Mouse (Mus musculus) gastrocnemius, adult 8-10 months (tissue): ENCODE measurements at regions not wholly inside any gene's neighbourhood (a gene's known extent, or its start where the extent isn't known, plus 50 kb on each side); places are given as distances from the start of the nearest gene placed in this dataset.

ENCODE experiments used
- DNase-seq, 2 experiments: peaks; one replicate each; pipeline ENCODE4 v3.0.0; 2022; ENCODE audit warnings: low spot score in 2 of 2

- DNase-seq, result no peak
Measured at GRCm38 (mm10) chr10:17511779-17512335, 211.2 kb upstream of the Cited2 start.

- DNase-seq, result no peak
Measured at GRCm38 (mm10) chr10:17512487-17512886, 210.5 kb upstream of the Cited2 start.

DNA sequence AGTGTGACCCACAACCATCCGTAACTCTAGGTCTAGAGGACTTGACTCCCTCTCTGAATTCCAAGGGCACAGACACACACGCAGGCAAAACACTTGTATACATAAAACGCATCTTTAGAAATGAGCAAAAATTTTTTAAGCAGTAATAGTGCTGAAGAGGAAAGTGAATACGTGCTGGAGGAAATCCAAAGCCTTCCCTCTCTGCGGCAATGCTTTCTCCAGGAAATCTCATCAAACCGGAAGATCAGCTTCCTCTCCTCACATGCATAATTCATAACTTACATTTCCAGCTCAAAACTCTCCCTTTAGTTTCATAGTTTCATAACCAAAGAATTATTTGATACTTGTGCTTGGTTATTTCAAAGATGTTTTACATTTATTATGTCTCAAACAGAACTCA lies 209.3 kb upstream of the Cited2 start:
- DNase-seq, result no peak

DNA sequence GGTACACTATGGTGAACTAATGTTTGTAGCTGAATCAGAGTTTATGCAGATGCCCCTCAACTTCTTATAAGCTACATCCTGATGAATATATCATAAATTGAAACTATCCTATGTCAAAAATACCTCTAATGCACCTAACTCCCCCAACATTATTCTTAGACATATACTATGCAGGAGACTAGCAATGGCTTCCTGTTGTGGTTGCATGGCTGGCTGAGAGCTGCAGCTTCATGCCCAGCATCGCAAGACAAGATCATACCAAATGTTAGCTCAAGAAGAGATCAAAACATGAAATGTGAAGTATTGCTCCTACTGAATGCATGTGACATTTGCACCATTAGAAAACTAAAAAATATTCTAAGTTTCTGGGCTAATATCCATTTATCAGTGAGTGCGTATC lies 206.9 kb upstream of the Cited2 start:
- DNase-seq, result no peak

- no peak for DNase-seq
Measured at GRCm38 (mm10) chr10:17518423-17519175, 204.4 kb upstream of the Cited2 start.

DNA sequence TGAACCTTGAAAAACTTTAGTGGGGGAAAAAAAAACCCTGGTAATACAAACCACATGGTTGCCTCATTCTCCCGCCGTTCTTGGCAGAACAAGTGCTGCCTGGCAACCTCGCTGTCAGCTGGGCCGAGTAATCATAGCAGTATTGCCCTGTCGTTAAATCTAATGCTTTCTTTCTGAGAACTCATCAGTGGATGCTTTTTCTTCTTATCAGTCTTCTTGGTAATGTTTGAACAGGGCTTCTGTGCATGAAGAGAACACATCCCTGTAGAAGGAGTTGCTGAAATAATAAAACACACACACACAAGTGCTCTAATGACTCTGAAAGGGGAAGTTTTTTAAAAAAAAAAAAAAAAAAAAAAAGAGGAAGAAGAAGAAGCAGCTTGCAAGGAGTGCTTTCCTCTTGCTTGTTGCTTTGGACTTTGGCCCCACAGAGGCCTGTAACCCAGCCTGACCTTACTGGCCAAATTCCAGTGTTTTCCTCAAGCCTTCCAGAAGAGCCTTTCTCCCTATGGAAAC lies 200.9 kb upstream of the Cited2 start:
- peak; percentile 70 to 74 for DNase-seq

- no peak for DNase-seq
Measured at GRCm38 (mm10) chr10:17523558-17524328, 199.3 kb upstream of the Cited2 start.

GRCm38 (mm10) chr10:17527151-17527737 lies 195.8 kb upstream of the Cited2 start:
- DNase-seq, result no peak

GRCm38 (mm10) chr10:17528116-17528515 lies 194.9 kb upstream of the Cited2 start:
- DNase-seq, result no peak

GRCm38 (mm10) chr10:17528846-17529245 lies 194.2 kb upstream of the Cited2 start:
- no peak for DNase-seq

DNA sequence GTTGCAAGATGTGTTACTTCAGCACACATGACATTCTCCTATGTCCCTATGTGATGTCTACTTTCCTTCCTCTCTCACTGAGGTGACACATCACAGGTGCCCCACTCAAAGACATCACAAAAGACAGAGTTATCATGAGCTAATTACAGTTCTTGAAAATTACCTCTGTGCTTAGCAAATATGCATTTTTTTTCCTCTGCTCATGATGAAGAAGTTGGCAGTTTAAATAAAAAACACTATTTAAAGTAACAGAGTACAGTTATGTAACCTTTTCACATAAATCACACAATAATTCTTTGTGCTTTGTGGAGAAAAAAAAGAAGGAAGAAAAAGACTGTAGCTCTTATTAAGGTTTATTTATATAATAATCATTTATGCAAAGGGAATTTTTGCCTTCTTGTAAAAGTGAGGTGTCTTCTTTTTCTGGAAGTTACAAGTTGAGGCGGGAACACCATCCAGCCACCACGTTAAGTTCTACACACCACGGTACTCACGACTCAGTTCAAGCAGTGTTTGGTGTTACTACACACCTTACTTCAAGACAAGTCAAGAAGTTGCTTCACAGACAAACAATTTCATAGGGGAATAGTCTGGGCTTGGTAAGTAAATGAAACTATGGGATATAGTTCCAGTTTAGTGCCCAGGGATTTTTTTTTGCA lies 193.0 kb upstream of the Cited2 start:
- no peak for DNase-seq

DNA sequence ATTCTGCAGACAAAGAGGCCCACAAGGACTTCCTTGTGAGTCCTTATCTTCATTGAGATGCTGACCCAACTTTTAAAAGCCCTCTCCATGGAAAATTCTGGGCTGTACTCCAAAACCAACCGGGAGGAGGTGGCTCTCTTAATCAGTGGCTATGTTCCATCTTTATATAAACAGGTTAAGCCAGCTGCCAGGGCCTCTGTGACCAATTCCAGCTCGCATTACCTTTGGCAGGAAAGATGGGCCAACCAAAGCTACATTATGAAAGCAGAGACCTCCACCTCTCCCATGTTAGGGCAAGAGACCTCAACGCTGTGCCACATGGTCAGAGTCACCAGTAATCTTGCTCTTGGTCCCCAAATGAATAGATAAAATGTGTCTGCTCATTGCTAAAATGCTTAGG lies 192.0 kb upstream of the Cited2 start:
- DNase-seq, result no peak

GRCm38 (mm10) chr10:17538944-17539533 lies 184.0 kb upstream of the Cited2 start:
- DNase-seq, result no peak

- no peak for DNase-seq
Measured at GRCm38 (mm10) chr10:17540404-17541375, 182.3 kb upstream of the Cited2 start.

DNA sequence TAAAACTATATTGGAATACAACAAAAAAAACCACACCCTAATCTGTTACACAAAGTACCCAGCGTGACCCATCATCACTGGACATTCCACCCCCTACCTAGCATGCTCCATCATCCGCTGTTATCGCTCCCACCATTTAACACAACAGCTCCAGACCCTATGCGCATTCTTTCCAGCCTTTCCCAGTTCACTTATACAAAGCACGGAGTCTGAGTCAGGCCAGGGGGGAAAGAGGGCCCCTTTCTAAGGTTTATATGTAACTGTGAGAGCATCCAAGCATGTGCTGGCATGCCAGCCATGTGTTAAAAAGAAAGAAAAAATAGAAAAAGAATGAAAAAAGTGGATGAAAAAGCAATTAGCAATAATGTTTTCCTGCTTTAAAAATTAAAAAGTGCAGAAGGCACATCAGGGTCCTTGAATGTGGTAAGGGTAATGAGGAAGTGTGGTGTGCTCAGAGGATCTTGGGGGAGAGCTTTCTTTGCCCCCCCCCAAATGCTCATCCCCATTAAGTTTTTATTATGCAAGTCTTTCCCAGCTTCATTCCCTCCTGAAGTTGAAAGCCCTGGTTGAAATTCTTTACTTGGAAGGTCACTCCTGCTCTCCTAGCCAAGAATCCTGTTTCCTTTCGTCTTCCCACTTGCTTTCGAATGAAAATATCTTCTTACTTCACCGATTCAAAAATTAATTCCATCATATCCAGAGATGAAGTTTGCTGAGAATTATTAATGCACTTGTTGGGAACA lies 180.7 kb upstream of the Cited2 start:
- DNase-seq, result no peak

- DNase-seq, result no peak
Measured at GRCm38 (mm10) chr10:17542847-17543421, 180.1 kb upstream of the Cited2 start.

DNA sequence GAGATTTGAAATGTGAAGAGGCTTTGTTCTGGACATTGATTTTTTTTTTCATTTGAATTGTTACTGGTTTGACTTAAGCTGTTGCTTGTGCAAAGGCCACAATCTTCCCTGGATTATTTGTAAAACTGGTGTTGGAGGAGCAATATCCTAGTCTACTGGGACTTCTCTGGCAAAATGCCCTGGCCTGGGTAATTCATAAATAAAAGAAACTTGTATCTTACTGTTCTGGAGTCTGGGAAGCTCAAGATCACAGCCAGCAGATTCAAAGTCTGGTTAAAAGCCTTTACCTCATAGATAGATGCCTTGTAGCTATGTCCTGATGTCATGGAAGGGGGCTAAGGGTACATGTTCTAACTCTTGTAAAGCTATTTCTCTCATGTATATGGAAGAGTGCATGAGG lies 177.7 kb upstream of the Cited2 start:
- no peak for DNase-seq

DNA sequence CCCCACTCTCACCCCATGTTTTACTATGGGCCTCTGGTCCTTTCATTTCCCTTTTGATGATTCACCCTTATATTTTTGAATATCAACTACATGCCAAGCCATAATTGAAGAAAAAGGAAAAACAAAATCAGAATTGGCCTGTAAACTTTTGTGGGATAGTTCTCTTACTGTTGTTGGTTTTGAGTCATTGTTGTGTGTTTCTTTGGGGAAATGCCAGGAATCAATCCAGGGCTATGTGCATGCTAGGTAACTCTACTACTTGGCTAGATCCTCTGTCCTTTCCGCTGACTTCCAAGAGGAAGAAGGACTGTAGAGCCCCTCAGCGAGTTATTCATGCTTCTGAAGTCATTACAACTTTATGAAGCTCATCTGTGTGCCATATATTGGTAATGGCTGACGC lies 175.0 kb upstream of the Cited2 start:
- no peak for DNase-seq
